In genomic region chr17:86802351-86802985, GRCm38 (mm10) we compare ENCODE assay signal across 8 mouse cellular contexts. TPM values are rescaled to one million over a fixed set of nuclear protein-coding genes. Genes with fewer than 3 reads are reported as not detected.
A peak's percentile ranks its signal among the peaks of the same experiment; 100 is the strongest.
DNase-seq lines count a peak whose midpoint lies in the region; ATAC-seq and TF ChIP-seq lines count a peak whose summit lies in the region.

No protein-coding gene starts in this region.

- H3K4me1 ChIP-seq in hindbrain, embryonic 15.5 days (replicated peaks) = peaks cover 15% of the 10 kb centered on the region
- no peaks in the 10 kb centered on the region; the same call in 1 of the 2 replicates for H3K4me1 ChIP-seq in hindbrain, embryonic 14.5 days (replicated peaks; ENCODE audit: control insufficient read depth, insufficient read depth, low read length)
- H3K4me1 ChIP-seq in lung, postnatal 0 days (ENCODE audit: insufficient read depth, low read depth, low read length) = peaks cover 10% of the 10 kb centered on the region; the same call in 1 of the 2 replicates

- H3K36me3 ChIP-seq in hindbrain, embryonic 15.5 days = no peaks in the 10 kb centered on the region
- H3K36me3 ChIP-seq in hindbrain, embryonic 14.5 days (replicated peaks; ENCODE audit: control insufficient read depth, insufficient read depth) = no peaks in the 10 kb centered on the region
- peaks cover 5% of the 10 kb centered on the region; the same call in 1 of the 2 replicates for H3K36me3 ChIP-seq in lung, postnatal 0 days (ENCODE audit: insufficient read depth, low read length)

- intact Hi-C loops in heart, postnatal 14 days (cut with DNase I) = loop anchor here (1.0 to 2.0 kb wide), 2 partner anchors 48 to 266 kb away; no protein-coding TSS in a partner anchor

- no peak for ATAC-seq in hindbrain, embryonic 15.5 days (ENCODE audit: low FRiP score, low read depth)
- ATAC-seq in hindbrain, embryonic 14.5 days (ENCODE audit: low FRiP score) = no peak
- peak; percentile 60 for ATAC-seq in lung, postnatal 0 days
- ATAC-seq in erythroid progenitor cell, adult 5-6 weeks (replicated peaks; ENCODE audit: low FRiP score, poor library complexity, severe bottlenecking) = no peak
- no peak for ATAC-seq in megakaryocyte-erythroid progenitor cell, adult 5-6 weeks (replicated peaks; ENCODE audit: low FRiP score, low TSS enrichment, poor library complexity, severe bottlenecking)

- H3K27ac ChIP-seq in hindbrain, embryonic 15.5 days (replicated peaks) = peak overlapping the region; percentile 62
- H3K27ac ChIP-seq in hindbrain, embryonic 14.5 days = no peak overlapping the region
- peak overlapping the region; percentile 84 for H3K27ac ChIP-seq in lung, postnatal 0 days (ENCODE audit: low read length)

- TF ChIP-seq CTCF in brain, embryonic 14.5 days (IDR thresholded peaks at IDR 0.05; ENCODE audit: borderline replicate concordance, extremely low read depth, insufficient read depth, insufficient read length) = peak; percentile 14; the same call in 1 of the 2 replicates
- peak; percentile 60 for TF ChIP-seq CTCF in lung, postnatal 0 days (IDR thresholded peaks at IDR 0.05)

- H3K9ac ChIP-seq in hindbrain, embryonic 15.5 days = no peak overlapping the region
- no peak overlapping the region for H3K9ac ChIP-seq in hindbrain, embryonic 14.5 days
- H3K9ac ChIP-seq in lung, postnatal 0 days (replicated peaks; ENCODE audit: low read depth) = no peak overlapping the region

- TF ChIP-seq POLR2A in brain, embryonic 14.5 days (IDR thresholded peaks at IDR 0.05; ENCODE audit: borderline replicate concordance, extremely low read depth, insufficient read depth, insufficient read length, poor library complexity, severe bottlenecking) = no peak

- no peak overlapping the region for H3K4me2 ChIP-seq in hindbrain, embryonic 15.5 days
- no peak overlapping the region for H3K4me2 ChIP-seq in hindbrain, embryonic 14.5 days (replicated peaks)
- H3K4me2 ChIP-seq in lung, postnatal 0 days (replicated peaks; ENCODE audit: low read depth, low read length) = 0 out of 2 replicates have a peak overlapping the region, but pooled peaks have one; percentile 5

- H3K4me3 ChIP-seq in hindbrain, embryonic 15.5 days = no peak overlapping the region
- no peak overlapping the region for H3K4me3 ChIP-seq in hindbrain, embryonic 14.5 days (replicated peaks; ENCODE audit: low read length)
- H3K4me3 ChIP-seq in lung, postnatal 0 days (ENCODE audit: low read depth, low read length) = no peak overlapping the region

- H3K9me3 ChIP-seq in hindbrain, embryonic 15.5 days = no peaks in the 10 kb centered on the region
- H3K9me3 ChIP-seq in hindbrain, embryonic 14.5 days (ENCODE audit: control insufficient read depth, low read length) = no peaks in the 10 kb centered on the region
- H3K9me3 ChIP-seq in lung, postnatal 0 days (ENCODE audit: low read length) = no peaks in the 10 kb centered on the region

- 69% methylated on average over 9 of the region's 9 CpGs for WGBS in hindbrain, embryonic 15.5 days
- 71% methylated on average over 9 of the region's 9 CpGs for WGBS in hindbrain, embryonic 14.5 days
- 37% methylated on average over 9 of the region's 9 CpGs for WGBS in lung, postnatal 0 days

- no peak for DNase-seq in hindbrain, embryonic 14.5 days (ENCODE audit: low spot score)
- no peak for DNase-seq in brain, embryonic 14.5 days (ENCODE audit: low read depth)
- peak; percentile 68 for DNase-seq in heart, postnatal 14 days
- DNase-seq in lung, postnatal 0 days (ENCODE audit: low spot score) = peak; percentile 53
- DNase-seq in layer of hippocampus, adult 11-12 months (ENCODE audit: low spot score) = no peak

- H3K27me3 ChIP-seq in hindbrain, embryonic 15.5 days = no peaks in the 10 kb centered on the region
- no peaks in the 10 kb centered on the region for H3K27me3 ChIP-seq in hindbrain, embryonic 14.5 days (ENCODE audit: control insufficient read depth, insufficient read depth, low read length)
- no peaks in the 10 kb centered on the region for H3K27me3 ChIP-seq in lung, postnatal 0 days (replicated peaks; ENCODE audit: insufficient read depth, low read length)

- TF ChIP-seq EP300 in lung, postnatal 0 days (IDR thresholded peaks at IDR 0.05) = peak; percentile 84; the same call in 1 of the 2 replicates

RNA-seq across cellular contexts. Expression of gene Epas1, which starts 49.0 kb away (rescaled TPM):
- 5.7 and 6.3 TPM in 2 replicates for polyA plus RNA-seq in hindbrain, embryonic 15.5 days (2015; fragmentation: Nextera tagmentation; extraction: Ambion mirVana)
- 12.6 and 12.8 TPM in 2 replicates for polyA plus RNA-seq in hindbrain, embryonic 14.5 days (2014; fragmentation: Nextera tagmentation; extraction: Ambion mirVana)
- 7.4 and 19.2 TPM in 2 replicates for polyA plus RNA-seq in brain, embryonic 14.5 days (2012; rRNA removed)
- 100 to 1,000 TPM; 259 to 278 TPM for total RNA-seq in heart, postnatal 14 days (2021)
- polyA plus RNA-seq in lung, postnatal 0 days (2015; fragmentation: Nextera tagmentation; extraction: Ambion mirVana) = 89.8 and 98.3 TPM in 2 replicates
- total RNA-seq in erythroid progenitor cell, adult 5-6 weeks (2015; ENCODE audit: low replicate concordance) = 1.4 TPM in 1 of 2 replicates, not detected in the other
- 0.15 and 0.90 TPM in 2 replicates for total RNA-seq in erythroid progenitor cell, adult 5-6 weeks (2017; ENCODE audit: low replicate concordance)
- total RNA-seq in megakaryocyte-erythroid progenitor cell, adult 5-6 weeks (2014; fragmentation: Nextera tagmentation) = not detected in 2 replicates
- not detected in 2 replicates for total RNA-seq in megakaryocyte-erythroid progenitor cell, adult 5-6 weeks (2017)

Comparison
In these comparisons a context has a peak if more than half of its experiments do, and no peak if none do; other contexts are left out.
1. DNase-seq: peak in heart, postnatal 14 days (2 of 2) and lung, postnatal 0 days (single experiment); none in hindbrain, embryonic 14.5 days (single experiment), brain, embryonic 14.5 days (single experiment) and layer of hippocampus, adult 11-12 months (single experiment).